Mouse (Mus musculus) WW6 (cell line): ENCODE data around the gene Rbms2.
A peak's percentile ranks its signal among the peaks of the same experiment; 100 is the strongest.

Experiments
- DNase-seq: peaks from one replicate; pipeline ENCODE4 v3.0.0-alpha.2; 2013; ENCODE audit warnings: low read depth, low spot score

Rbms2 gene

GRCm38 (mm10) chr10:128140236-128140952 lies 39.7 kb downstream of the Rbms2 start:
- DNase-seq, result peak; percentile 64

- DNase-seq, result no peak
Observed at GRCm38 (mm10) chr10:128135374-128135773, 44.7 kb downstream of the Rbms2 start.

- no peak for DNase-seq
Observed at GRCm38 (mm10) chr10:128133650-128134332, 46.3 kb downstream of the Rbms2 start.

DNA sequence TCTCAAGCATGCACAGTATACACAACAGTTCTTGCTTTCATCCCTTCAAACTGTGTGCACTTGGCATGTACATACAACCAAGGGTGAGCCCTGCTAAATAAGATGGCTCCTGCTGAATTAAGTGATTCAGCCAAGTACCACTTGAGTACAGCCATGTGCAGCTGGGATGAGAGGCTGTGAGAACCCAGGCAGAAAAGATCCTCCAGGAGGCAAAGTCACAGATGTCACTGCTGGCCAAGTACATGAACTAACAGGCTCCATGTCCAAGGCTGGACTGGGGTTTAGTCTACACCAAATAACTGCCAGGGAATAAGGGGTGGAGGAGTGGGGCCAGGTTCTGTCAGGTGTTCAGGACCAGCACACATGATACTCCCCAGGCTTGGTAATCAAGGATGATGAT lies 48.3 kb downstream of the Rbms2 start:
- DNase-seq, result no peak

GRCm38 (mm10) chr10:128131297-128131696 lies 48.8 kb downstream of the Rbms2 start:
- DNase-seq, result no peak

GRCm38 (mm10) chr10:128128143-128128542 lies 52.0 kb downstream of the Rbms2 start:
- DNase-seq, result no peak

DNA sequence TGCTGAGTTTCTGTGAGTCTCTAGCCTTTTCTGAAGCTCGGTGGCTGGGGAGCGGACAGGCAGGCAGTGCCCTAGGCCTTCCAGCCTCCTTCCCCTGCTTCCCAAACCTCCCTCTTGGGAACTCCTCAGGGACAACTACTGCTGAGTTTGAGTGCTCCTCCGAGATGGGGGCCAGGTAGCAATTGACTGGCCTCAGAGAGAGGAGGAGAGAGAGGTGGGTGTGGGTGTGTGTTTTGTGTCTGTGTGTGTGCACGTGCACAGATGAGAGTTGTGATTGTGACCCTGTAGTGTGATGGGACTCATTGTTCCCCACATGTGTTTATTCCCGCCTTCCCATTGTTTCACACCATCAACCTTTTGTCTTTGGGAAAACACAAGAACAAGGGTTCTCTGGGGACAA lies 52.6 kb downstream of the Rbms2 start:
- no peak for DNase-seq

DNA sequence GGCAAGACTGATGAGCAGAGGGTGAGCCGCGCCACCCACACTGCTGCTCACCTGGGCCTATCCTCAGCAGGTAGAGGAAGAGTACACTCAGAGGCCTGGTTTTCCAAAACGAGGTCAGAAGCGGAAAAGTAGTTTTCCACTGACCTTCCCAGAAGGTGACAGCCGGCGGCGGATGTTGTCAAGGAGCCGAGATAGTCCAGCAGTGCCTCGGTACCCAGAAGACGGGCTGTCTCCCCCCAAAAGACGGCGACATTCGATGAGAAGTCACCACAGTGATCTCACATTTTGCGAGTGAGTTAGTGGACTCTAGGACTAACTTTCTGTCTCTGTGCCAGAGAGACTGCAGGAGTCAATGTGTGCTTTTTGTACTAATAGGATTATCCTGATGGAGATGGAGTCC lies 54.1 kb downstream of the Rbms2 start:
- DNase-seq, result no peak

DNA sequence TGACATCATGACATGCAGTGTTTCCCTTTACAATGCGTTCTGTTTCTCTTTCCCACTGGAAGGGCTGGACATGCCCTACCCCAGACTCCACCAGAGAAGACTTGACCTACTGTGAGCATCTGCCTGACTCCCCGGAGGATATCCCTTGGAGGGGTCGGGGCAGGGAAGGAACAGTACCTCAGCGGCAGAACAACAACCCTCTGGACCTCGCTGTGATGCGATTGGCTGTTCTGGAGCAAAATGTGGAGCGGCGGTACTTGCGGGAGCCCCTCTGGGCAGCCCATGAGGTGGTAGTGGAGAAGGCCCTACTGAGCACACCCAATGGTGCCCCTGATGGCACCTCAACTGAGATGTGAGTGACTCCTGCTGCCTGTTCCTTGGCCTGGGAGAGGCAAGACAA lies 55.3 kb downstream of the Rbms2 start:
- no peak for DNase-seq

DNA sequence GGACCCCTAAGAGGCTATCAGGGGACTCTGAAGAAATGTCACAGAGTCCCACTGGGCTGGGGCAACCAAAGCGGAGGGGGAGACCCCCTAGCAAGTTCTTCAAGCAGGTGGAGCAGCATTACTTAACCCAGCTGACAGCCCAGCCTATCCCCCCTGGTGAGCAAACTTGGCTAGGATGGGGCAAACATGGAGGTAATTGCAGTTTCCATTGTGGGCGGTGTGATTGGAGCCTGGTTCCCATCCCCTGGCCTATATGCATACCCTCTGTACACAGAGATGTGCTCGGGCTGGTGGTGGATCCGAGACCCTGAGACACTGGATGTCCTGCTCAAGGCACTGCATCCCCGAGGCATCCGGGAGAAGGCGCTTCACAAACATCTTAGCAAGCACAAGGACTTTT lies 56.3 kb downstream of the Rbms2 start:
- no peak for DNase-seq

- no peak for DNase-seq
Observed at GRCm38 (mm10) chr10:128111227-128111626, 68.9 kb downstream of the Rbms2 start.

DNA sequence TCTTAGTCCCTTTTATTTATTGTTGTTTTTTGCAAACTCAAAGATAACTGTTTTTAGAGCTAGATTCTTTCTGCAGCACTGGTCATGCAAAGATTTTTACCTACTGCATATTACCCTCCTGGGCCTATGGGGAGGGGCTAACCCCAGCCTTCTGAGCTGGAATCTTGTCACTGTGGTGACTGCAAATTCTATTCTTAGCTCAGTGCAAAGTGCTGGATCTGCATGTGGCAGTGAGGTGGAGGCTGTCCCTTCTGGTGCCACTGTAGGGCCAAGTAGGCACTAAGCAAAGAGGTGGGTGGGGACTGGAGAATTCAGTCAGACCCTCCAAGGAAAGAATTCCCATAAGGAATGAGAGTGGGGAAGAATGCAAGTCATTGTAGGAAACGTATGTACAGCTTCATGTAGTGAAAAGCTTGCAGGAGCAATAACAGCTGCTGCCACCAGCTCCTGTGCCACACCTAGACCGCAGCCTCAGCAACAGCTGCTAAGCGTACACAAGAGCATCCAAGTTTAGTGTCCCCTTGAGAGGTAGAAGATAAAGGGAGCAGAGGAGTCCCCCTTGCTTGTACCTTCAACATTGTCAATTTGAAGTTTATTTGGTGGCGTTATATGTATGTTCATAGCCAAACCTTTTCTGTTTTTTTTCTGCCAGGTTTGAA lies 69.9 kb downstream of the Rbms2 start:
- no peak for DNase-seq

GRCm38 (mm10) chr10:128097587-128097971 lies 82.5 kb downstream of the Rbms2 start:
- DNase-seq, result no peak

DNA sequence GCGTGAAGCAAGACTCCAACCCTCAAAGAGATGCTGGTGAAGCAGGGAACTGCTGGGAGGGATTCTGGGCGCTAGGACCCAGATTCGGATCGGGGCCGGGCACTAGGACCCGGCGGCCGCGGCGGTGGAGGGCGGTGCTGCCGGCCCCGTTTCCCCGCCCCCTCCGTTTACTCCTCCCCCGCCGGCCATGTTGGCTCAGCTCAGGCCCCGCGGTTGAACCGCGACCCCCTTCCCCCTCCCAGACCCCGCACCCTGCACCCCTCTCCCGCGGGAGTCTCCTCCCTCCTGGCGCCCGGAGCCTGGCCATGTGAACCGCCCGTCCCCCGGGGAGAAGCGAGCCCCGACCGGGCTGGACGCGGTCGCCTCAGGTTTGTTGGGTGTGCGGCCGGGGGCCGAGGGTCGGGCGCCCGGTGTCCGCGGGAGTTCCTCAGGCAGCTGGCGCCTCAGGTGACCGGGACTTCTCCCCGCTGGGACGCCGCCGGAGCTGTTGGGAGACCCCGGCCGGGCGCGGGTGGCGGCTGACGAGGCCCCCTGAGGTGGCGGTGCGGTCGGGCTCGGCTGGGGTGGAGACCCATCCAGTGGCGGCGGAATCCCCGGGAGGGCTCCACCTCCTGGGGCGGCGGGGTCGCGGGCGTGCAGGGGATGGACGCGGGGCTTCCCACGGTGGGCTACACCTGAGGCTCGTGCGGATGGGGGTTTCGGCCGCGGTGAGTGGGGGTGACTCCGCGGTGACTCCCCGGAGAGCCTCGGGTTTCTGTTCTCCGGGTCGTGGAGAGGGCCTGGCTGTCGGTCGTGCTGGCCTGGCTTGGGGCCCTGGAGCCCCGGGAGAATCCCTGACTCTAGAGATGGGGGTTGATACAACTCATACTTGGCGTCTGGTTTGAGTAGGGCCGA lies 83.2 kb downstream of the Rbms2 start:
- DNase-seq, result peak; percentile 66

DNA sequence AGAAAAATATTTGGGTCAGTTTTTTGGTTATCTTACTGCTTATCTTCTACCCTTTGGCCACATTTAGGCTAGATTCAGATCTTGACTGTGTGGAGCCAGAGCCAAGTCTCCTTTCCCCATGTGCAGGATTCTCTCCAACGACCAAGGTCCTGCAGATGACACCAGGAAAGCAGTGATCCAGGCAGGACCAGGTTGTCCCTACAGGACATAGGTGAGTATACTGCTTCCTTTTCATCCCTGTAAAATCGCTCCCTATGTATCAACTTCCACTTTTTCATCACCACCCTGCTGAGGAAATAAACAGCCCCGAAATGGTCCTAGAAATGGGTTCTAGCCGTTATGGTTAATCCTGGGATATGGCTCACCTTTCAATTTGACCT lies 83.8 kb downstream of the Rbms2 start:
- DNase-seq, result no peak

- DNase-seq, result no peak
Observed at GRCm38 (mm10) chr10:128095003-128095636, 85.0 kb downstream of the Rbms2 start.

GRCm38 (mm10) chr10:128094340-128094968 lies 85.6 kb downstream of the Rbms2 start:
- DNase-seq, result peak; percentile 86

DNA sequence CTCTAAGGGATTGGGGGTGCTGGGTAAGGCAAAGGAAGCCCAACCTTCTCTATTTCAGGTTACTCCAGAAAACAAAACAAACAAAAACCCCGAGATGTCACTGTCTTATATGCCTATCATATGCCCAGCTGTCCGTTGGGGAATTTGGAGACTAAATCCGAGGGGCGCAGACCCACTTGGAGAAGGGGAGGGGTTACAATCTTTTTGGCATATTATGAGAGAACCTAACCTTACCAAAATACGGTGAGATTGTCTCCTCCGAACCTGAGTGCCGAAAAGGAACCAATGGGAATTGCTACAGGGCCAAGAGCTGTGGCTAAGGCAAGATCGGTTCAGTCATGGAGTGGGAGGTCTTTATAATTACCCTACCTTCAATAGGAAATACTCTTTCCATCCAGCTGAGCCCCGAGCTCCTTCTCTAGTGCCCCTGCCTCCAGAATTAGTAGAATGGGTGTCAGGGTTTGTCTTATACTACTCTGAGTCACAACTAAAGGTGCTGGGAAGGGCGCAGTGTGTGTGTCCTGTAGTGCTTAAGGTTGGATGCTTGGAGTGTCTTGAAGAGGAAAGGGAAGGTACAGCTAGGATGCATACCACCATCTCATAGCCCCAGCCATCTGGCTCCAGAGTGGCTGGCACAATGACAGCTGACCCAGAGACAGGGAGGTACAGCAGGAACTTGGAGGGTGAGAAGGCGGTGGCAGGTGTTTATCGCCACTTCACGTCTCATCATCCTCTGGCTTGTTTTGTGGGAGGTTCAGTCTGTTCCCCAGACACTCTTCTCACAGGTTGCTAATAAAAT lies 86.4 kb downstream of the Rbms2 start:
- DNase-seq, result no peak

- peak; percentile 66 for DNase-seq
Observed at GRCm38 (mm10) chr10:128092506-128093495, 87.3 kb downstream of the Rbms2 start.
